Mouse (Mus musculus): ENCODE measurements around the gene Vmn2r12. TPM values are rescaled to one million over a fixed set of nuclear protein-coding genes. Genes with fewer than 3 reads are reported as not detected.
"Not testable (repeated sequence)": the region's sequence is repeated elsewhere in the genome, so short reads cannot be mapped to it uniquely, and the experiment has no call there.

Gene Vmn2r12
- not detected in 2 replicates for polyA plus RNA-seq (2014; fragmentation: Nextera tagmentation; extraction: Ambion mirVana)

- not testable (repeated sequence) for H3K9me3 ChIP-seq (replicated peaks; ENCODE audit: control insufficient read depth, low read length); H3K4me3 ChIP-seq (ENCODE audit: low read depth, low read length); DNase-seq (ENCODE audit: low spot score); ATAC-seq (replicated peaks; ENCODE audit: insufficient number of reproducible peaks, low FRiP score, low TSS enrichment, low read depth); H3K4me2 ChIP-seq (ENCODE audit: low read depth, low read length); H3K27me3 ChIP-seq (ENCODE audit: control insufficient read depth, insufficient read depth, low read length); H3K9ac ChIP-seq (replicated peaks; ENCODE audit: low read length); H3K4me1 ChIP-seq (ENCODE audit: control insufficient read depth, insufficient read depth, low read length); H3K27ac ChIP-seq (replicated peaks; ENCODE audit: low read depth, low read length); H3K36me3 ChIP-seq (replicated peaks; ENCODE audit: control insufficient read depth, insufficient read depth, low read depth, low read length)
- WGBS = 84% methylated on average over 5 of the region's 5 CpGs
These were observed at the start of gene Vmn2r12 for GRCm38 (mm10) chr5:109097850-109098249. TSS of gene Vmn2r12 (minus strand) at chr5:109097950.

- H3K4me1 ChIP-seq (ENCODE audit: control insufficient read depth, insufficient read depth, low read length) = no peaks in the 10 kb centered on the region
- no peaks in the 10 kb centered on the region for H3K36me3 ChIP-seq (replicated peaks; ENCODE audit: control insufficient read depth, insufficient read depth, low read depth, low read length)
- H3K4me2 ChIP-seq (ENCODE audit: low read depth, low read length) = no peak overlapping the region
- H3K9ac ChIP-seq (replicated peaks; ENCODE audit: low read length) = no peak overlapping the region
- no peak for ATAC-seq (replicated peaks; ENCODE audit: insufficient number of reproducible peaks, low FRiP score, low TSS enrichment, low read depth)
- no peaks in the 10 kb centered on the region for H3K9me3 ChIP-seq (replicated peaks; ENCODE audit: control insufficient read depth, low read length)
- H3K4me3 ChIP-seq (ENCODE audit: low read depth, low read length) = no peak overlapping the region
- no peak for DNase-seq (ENCODE audit: low spot score)
- 79% methylated on average over 2 of the region's 2 CpGs for WGBS
- no peaks in the 10 kb centered on the region for H3K27me3 ChIP-seq (ENCODE audit: control insufficient read depth, insufficient read depth, low read length)
- no peak overlapping the region for H3K27ac ChIP-seq (replicated peaks; ENCODE audit: low read depth, low read length)
These were observed 41.8 kb upstream of the Vmn2r12 start for GRCm38 (mm10) chr5:109139546-109139945.

GRCm38 (mm10) chr5:109136731-109137130 lies 39.0 kb upstream of the Vmn2r12 start:
- H3K4me1 ChIP-seq (ENCODE audit: control insufficient read depth, insufficient read depth, low read length) = no peaks in the 10 kb centered on the region
- no peaks in the 10 kb centered on the region for H3K9me3 ChIP-seq (replicated peaks; ENCODE audit: control insufficient read depth, low read length)
- no peak for ATAC-seq (replicated peaks; ENCODE audit: insufficient number of reproducible peaks, low FRiP score, low TSS enrichment, low read depth)
- DNase-seq (ENCODE audit: low spot score) = no peak
- no peaks in the 10 kb centered on the region for H3K36me3 ChIP-seq (replicated peaks; ENCODE audit: control insufficient read depth, insufficient read depth, low read depth, low read length)
- H3K27ac ChIP-seq (replicated peaks; ENCODE audit: low read depth, low read length) = no peak overlapping the region
- no peaks in the 10 kb centered on the region for H3K27me3 ChIP-seq (ENCODE audit: control insufficient read depth, insufficient read depth, low read length)
- H3K4me3 ChIP-seq (ENCODE audit: low read depth, low read length) = no peak overlapping the region
- H3K9ac ChIP-seq (replicated peaks; ENCODE audit: low read length) = no peak overlapping the region
- H3K4me2 ChIP-seq (ENCODE audit: low read depth, low read length) = no peak overlapping the region
- 80% methylated on average over 2 of the region's 2 CpGs for WGBS

- H3K4me1 ChIP-seq (ENCODE audit: control insufficient read depth, insufficient read depth, low read length); H3K36me3 ChIP-seq (replicated peaks; ENCODE audit: control insufficient read depth, insufficient read depth, low read depth, low read length); H3K4me2 ChIP-seq (ENCODE audit: low read depth, low read length); H3K9me3 ChIP-seq (replicated peaks; ENCODE audit: control insufficient read depth, low read length); H3K27ac ChIP-seq (replicated peaks; ENCODE audit: low read depth, low read length); ATAC-seq (replicated peaks; ENCODE audit: insufficient number of reproducible peaks, low FRiP score, low TSS enrichment, low read depth); DNase-seq (ENCODE audit: low spot score); H3K4me3 ChIP-seq (ENCODE audit: low read depth, low read length); H3K27me3 ChIP-seq (ENCODE audit: control insufficient read depth, insufficient read depth, low read length); H3K9ac ChIP-seq (replicated peaks; ENCODE audit: low read length): not testable (repeated sequence)
- WGBS = 71% methylated on average over 3 of the region's 3 CpGs
These were observed 1.3 kb downstream of the Vmn2r12 start for GRCm38 (mm10) chr5:109096482-109096881.

- ATAC-seq (replicated peaks; ENCODE audit: insufficient number of reproducible peaks, low FRiP score, low TSS enrichment, low read depth); H3K36me3 ChIP-seq (replicated peaks; ENCODE audit: control insufficient read depth, insufficient read depth, low read depth, low read length); H3K4me2 ChIP-seq (ENCODE audit: low read depth, low read length); H3K27me3 ChIP-seq (ENCODE audit: control insufficient read depth, insufficient read depth, low read length); H3K9me3 ChIP-seq (replicated peaks; ENCODE audit: control insufficient read depth, low read length); H3K4me1 ChIP-seq (ENCODE audit: control insufficient read depth, insufficient read depth, low read length); H3K9ac ChIP-seq (replicated peaks; ENCODE audit: low read length); H3K27ac ChIP-seq (replicated peaks; ENCODE audit: low read depth, low read length); DNase-seq (ENCODE audit: low spot score); H3K4me3 ChIP-seq (ENCODE audit: low read depth, low read length): not testable (repeated sequence)
- 47% methylated on average over 4 of the region's 4 CpGs for WGBS
These were observed 25.7 kb downstream of the Vmn2r12 start for GRCm38 (mm10) chr5:109072016-109072415.

- not testable (repeated sequence) for H3K27me3 ChIP-seq (ENCODE audit: control insufficient read depth, insufficient read depth, low read length); ATAC-seq (replicated peaks; ENCODE audit: insufficient number of reproducible peaks, low FRiP score, low TSS enrichment, low read depth); H3K9ac ChIP-seq (replicated peaks; ENCODE audit: low read length); H3K36me3 ChIP-seq (replicated peaks; ENCODE audit: control insufficient read depth, insufficient read depth, low read depth, low read length); H3K27ac ChIP-seq (replicated peaks; ENCODE audit: low read depth, low read length); DNase-seq (ENCODE audit: low spot score); H3K4me2 ChIP-seq (ENCODE audit: low read depth, low read length); H3K9me3 ChIP-seq (replicated peaks; ENCODE audit: control insufficient read depth, low read length); H3K4me1 ChIP-seq (ENCODE audit: control insufficient read depth, insufficient read depth, low read length); H3K4me3 ChIP-seq (ENCODE audit: low read depth, low read length)
- 85% methylated on average over 3 of the region's 3 CpGs for WGBS
These were observed 38.3 kb downstream of the Vmn2r12 start, which contains the start of gene Vmn2r11 for GRCm38 (mm10) chr5:109059469-109059868. TSS of gene Vmn2r11 (minus strand) at chr5:109059569.

- no peaks in the 10 kb centered on the region for H3K4me1 ChIP-seq (ENCODE audit: control insufficient read depth, insufficient read depth, low read length)
- 74% methylated on average over 1 of the region's 1 CpGs for WGBS
- no peak overlapping the region for H3K9ac ChIP-seq (replicated peaks; ENCODE audit: low read length)
- ATAC-seq (replicated peaks; ENCODE audit: insufficient number of reproducible peaks, low FRiP score, low TSS enrichment, low read depth) = no peak
- no peak overlapping the region for H3K27ac ChIP-seq (replicated peaks; ENCODE audit: low read depth, low read length)
- no peaks in the 10 kb centered on the region for H3K27me3 ChIP-seq (ENCODE audit: control insufficient read depth, insufficient read depth, low read length)
- H3K36me3 ChIP-seq (replicated peaks; ENCODE audit: control insufficient read depth, insufficient read depth, low read depth, low read length) = no peaks in the 10 kb centered on the region
- no peak overlapping the region for H3K4me3 ChIP-seq (ENCODE audit: low read depth, low read length)
- no peaks in the 10 kb centered on the region for H3K9me3 ChIP-seq (replicated peaks; ENCODE audit: control insufficient read depth, low read length)
- DNase-seq (ENCODE audit: low spot score) = no peak
- no peak overlapping the region for H3K4me2 ChIP-seq (ENCODE audit: low read depth, low read length)
These were observed 42.5 kb downstream of the Vmn2r12 start for GRCm38 (mm10) chr5:109055286-109055685.

All from embryonic facial prominence, embryonic 11.5 days (tissue).